In the genomic region with DNA sequence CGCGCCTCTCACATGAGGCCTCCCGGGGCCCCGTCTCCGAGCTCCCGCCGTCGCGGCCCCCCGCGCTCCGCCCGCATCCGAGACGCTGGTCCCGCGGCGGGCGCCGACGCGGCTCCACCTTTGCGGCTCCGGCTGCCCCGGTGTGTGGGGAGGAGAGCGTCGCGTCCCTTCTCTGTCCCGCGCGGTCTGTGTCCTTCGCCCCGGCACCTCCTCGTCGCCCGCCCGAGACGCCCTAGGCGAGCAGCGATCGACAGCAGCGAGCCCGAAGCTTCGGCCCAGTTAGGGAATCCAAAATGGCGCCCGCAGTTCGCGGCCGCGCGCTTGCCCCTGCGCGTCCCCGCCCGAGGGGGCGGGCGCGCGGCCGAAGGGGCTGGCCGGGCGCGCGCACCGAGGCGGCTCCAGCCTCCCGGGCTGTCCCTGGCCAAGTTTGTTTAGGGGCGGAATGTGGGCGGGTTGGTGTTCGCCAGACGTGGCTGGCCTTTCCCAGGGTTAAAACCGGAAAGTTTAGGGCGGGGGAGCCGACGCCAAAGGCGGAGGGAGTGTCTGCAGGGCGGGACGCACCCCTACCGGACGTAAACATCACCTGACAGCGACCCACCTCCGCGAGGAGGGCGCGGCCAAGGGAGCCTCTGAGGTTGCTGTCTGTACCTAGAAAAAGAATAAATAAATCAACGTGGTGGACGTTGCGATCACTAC, we compare ENCODE assay signal across 8 mouse cellular contexts. TPM values are rescaled to one million over a fixed set of nuclear protein-coding genes. Genes with fewer than 3 reads are reported as not detected.
A peak's percentile ranks its signal among the peaks of the same experiment; 100 is the strongest.
DNase-seq lines count a peak whose midpoint lies in the region; ATAC-seq and TF ChIP-seq lines count a peak whose summit lies in the region.

A gene (minus strand): TSS at position 329 of the 696 bp plus-strand sequence.

- H3K27ac ChIP-seq in cortical plate, adult 2 months (ENCODE audit: insufficient read depth, low read length) = peak within 1 kb of the TSS; percentile 100

- H3K36me3 ChIP-seq in megakaryocyte, embryonic 14.5 days (replicated peaks; ENCODE audit: low read length) = peaks cover 26% of the 10 kb centered on the region

- no peak for TF ChIP-seq CTCF in cortical plate, adult 2 months (IDR thresholded peaks at IDR 0.05; ENCODE audit: extremely low read depth, insufficient read depth, low read length)

- H3K4me1 ChIP-seq in cortical plate, adult 2 months (ENCODE audit: control insufficient read depth, insufficient read depth, low read length) = peaks cover 7% of the 10 kb centered on the region; the same call in 1 of the 2 replicates
- peaks cover 37% of the 10 kb centered on the region for H3K4me1 ChIP-seq in megakaryocyte, embryonic 14.5 days

- peaks cover 8% of the 10 kb centered on the region for H3K27me3 ChIP-seq in megakaryocyte, embryonic 14.5 days (replicated peaks)

- ATAC-seq in activated CD4-positive, CD25-positive, alpha-beta regulatory T cell, adult 4 months = peak; percentile 86

- peak; percentile 88 to 96 for DNase-seq in gastrocnemius, adult 8-10 months (ENCODE audit: low spot score in 2 of 2)
- peak; percentile 54 for DNase-seq in hindlimb bud, embryonic 11.5 days (ENCODE audit: extremely low spot score, low read depth, low spot score)
- DNase-seq in left cerebral cortex, adult 8-10 months (ENCODE audit: low spot score in 2 of 2) = peak; percentile 65 to 88
- DNase-seq in right cerebral cortex, postnatal 10 days (ENCODE audit: low spot score in 2 of 2) = peak; percentile 84 to 86
- DNase-seq in urinary bladder, postnatal 25 days (ENCODE audit: low spot score) = peak; percentile 79

- peak; percentile 52 for TF ChIP-seq POLR2A in cortical plate, adult 2 months (IDR thresholded peaks at IDR 0.05; ENCODE audit: extremely low read depth, insufficient read depth, low read length)

- no peaks in the 10 kb centered on the region for H3K9me3 ChIP-seq in megakaryocyte, embryonic 14.5 days

- peak within 1 kb of the TSS; percentile 86 for H3K4me3 ChIP-seq in cortical plate, adult 2 months (ENCODE audit: insufficient read depth, low read length)
- peak within 1 kb of the TSS; percentile 97 for H3K4me3 ChIP-seq in megakaryocyte, embryonic 14.5 days (replicated peaks)

RNA-seq across cellular contexts. Expression of the gene that starts here (rescaled TPM):
- polyA plus RNA-seq in activated CD4-positive, CD25-positive, alpha-beta regulatory T cell, adult 4 months (2017; shearing (Covaris generic)) = 10 to 100 TPM; 26.5 to 31.1 TPM
- polyA plus RNA-seq in cortical plate, adult 2 months (2012; rRNA removed) = 116 TPM in 2 replicates
- total RNA-seq in gastrocnemius, adult 8-10 months (2022) = 10 to 100 TPM; 45.5 to 56.2 (median 51.0) TPM
- 10 to 100 TPM; 81.8 to 91.9 (median 85.1) TPM for total RNA-seq in left cerebral cortex, adult 8-10 months (2022)
- 2.0 and 5.1 TPM in 2 replicates for polyA plus RNA-seq in megakaryocyte, embryonic 14.5 days (2012; ENCODE audit: insufficient read depth, low replicate concordance)

Comparison
In these comparisons a context has a peak if more than half of its experiments do, and no peak if none do; other contexts are left out.
1. Peak in every context shown above with its lines: DNase-seq, ATAC-seq, H3K4me3 ChIP-seq and H3K27ac ChIP-seq.